Mouse (Mus musculus) heart, postnatal 14 days (tissue): ENCODE measurements at regions not wholly inside any gene's neighbourhood (a gene's known extent, or its start where the extent isn't known, plus 50 kb on each side); places are given as distances from the start of the nearest gene placed in this dataset.

Source experiments
- DNase-seq, 2 experiments: peaks; one replicate each; pipeline ENCODE4 v3.0.0; 2021 to 2022
- intact Hi-C: fragments of 180-260 bp; cut with DNase I; formaldehyde crosslinking; loops from one replicate; pipeline ENCODE4 v1.15.1; 2025

DNA sequence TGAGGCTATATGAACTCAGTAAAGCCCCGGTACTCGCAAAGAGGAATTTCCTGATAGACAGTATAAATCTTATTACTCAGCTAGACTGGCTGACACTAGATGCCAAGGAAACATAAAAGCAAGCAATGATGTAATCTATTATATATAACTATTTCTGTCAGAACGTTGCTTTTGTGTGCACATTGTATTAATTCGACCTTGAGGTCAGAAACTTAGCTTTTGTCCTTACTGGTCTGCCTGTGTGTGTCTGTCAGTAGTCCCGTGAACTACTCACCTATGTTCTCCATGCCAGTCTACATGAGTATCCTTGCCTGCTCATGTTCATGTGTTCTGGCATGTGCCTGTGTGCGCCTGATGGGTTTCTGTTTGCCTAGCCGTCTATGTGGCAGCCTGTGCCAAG, 70.5 kb downstream of the Tmx1 start:
- no peak for DNase-seq
- intact Hi-C loops: no loop called here

GRCm38 (mm10) chr12:70524703-70525102, 71.8 kb downstream of the Tmx1 start:
- DNase-seq: no peak
- intact Hi-C loops: no loop called here

DNA sequence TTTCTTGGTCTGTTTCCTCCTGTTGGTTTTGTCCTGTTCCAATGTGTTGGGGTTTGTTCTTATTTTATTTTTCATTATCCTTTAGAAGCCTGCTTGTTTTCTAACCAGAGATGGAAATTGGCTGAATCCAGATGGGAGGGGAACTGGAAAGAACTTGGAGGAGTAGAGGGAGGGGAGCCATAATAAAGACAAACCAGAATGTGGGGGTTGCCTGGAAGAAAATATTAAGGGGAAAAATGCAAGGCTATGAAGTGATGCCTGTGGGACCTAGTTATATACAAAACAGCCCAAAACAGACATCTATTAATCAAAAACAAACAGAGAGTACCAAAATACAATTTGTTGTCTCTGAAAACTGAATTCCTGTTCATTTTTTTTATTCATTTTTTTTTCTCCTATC, 78.8 kb downstream of the Tmx1 start:
- intact Hi-C loops: no loop called here
- DNase-seq: no peak

DNA sequence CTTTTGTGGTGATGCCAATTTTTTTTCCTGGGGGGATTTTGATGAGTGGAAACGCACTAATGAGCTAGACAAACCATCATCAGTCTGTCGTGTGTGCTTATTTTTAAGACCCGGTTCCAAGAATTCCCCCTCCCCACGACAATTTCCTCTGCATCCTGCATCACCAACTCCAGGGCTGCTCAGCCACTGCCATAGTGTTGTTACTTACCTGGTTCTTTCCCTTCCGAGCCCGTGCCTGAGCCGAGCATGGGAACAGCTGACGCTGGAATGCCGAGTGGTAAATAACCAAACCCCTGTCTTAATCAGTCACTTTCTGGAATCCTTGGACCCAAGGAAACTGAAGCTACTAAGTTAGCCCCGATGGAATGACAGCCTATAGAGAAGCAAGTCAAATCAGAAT, 79.3 kb downstream of the Tmx1 start:
- no peak for DNase-seq
- intact Hi-C loops: no loop called here

GRCm38 (mm10) chr12:70532843-70533242, 79.9 kb downstream of the Tmx1 start:
- intact Hi-C loops: no loop called here
- DNase-seq: peak; percentile 30 to 46

GRCm38 (mm10) chr12:70533375-70533935, 80.6 kb downstream of the Tmx1 start:
- intact Hi-C loops: no loop called here
- DNase-seq: peak; percentile 7 to 19

- intact Hi-C loops: no loop called here
- no peak for DNase-seq
Measured at GRCm38 (mm10) chr12:70539124-70539523, 86.2 kb downstream of the Tmx1 start.

DNA sequence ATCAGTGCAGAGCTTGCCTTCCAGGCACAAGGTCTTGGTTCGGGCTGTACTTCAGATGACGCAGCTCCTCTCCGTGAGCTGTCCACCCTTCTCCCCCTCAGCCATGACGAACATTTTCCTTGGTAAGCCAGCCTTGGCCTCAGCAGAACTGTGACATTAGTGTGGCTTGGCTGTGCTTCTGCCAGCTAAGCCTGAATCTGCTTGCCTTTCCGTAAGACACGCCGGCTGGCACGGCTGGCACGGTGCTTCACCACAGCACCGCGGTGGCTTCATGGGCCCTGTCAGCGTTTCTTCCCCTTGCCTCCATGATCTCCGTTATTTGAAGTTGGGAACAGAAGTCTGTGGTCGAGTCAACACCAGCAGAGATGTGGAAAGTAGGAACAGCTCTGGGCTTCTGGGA, 87.0 kb downstream of the Tmx1 start:
- DNase-seq: no peak
- intact Hi-C loops: no loop called here

- DNase-seq: no peak
- intact Hi-C loops: no loop called here
Measured at GRCm38 (mm10) chr12:70541432-70541831, 88.5 kb downstream of the Tmx1 start.

DNA sequence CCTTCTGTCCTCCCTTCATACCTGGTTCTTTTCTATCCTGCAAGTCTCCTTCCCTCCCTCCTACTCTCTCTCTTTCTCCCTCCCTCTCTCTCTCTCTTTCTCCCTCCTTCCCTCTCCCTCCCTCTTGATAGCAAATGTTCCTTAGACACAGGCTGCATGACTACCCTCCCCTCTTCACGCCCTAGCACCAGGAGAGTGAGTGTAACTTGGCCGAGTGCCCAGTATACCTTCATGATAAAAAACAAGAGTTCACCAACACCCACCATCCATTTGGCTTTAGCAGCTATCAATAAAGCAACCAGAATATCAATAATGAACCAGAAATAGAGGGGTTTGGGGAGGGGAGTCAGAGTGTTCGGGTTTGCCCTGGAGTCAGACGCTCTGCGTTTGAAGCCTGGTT, 90.4 kb downstream of the Tmx1 start:
- intact Hi-C loops: no loop called here
- no peak for DNase-seq

DNA sequence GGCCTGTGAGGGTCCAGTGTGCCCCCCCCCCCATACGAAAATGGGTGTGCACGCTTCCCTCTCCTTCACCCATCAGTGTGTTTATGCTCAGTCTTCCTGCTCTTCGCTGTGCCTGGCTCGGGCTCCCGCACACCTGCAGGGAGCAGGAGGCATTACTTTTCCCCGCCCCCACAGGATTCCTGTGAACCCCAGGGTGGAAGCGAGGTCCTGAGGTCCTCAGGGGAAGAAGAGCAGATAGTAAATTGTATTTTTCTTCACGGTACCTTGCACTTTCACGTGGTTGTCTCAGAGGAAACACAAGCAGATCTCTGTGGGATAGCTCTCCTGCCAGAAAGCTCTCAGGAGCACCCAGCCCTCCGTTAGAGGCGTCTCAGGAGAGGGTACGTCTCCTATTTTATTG, 91.4 kb downstream of the Tmx1 start:
- intact Hi-C loops: no loop called here
- DNase-seq: no peak

DNA sequence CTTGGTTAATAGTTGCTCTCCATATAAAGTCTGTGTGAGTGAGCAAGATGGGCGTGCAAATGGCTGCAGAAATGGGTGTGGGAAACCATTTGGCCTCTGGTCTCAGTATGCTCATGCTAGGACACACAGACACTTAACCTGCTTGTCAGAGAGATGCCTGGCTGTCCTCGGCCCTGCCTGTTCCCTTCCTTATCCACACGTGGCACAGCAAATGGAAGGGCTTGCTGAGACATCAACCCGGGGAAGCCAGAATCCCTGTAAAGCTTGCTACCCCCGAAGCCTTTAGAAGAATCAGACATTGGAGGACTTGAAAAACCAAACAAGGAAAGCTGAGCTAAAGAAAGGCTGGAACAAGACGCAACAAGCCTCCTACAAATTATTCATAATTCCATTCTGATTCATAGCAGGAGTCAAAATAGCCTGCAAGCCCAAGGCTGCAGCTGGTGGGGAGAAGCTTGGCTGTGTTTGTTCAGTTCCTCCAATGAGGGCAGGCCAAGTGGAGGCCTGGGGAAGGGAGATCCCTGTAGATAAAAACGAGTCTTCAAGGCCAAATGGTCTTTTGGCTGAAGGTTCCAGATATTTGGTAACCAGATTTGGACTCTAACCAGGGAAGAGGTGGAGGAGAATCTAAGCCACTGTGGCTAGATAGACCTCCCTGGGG, 92.1 kb downstream of the Tmx1 start:
- intact Hi-C loops: no loop called here
- peak; percentile 39 to 42 for DNase-seq

DNA sequence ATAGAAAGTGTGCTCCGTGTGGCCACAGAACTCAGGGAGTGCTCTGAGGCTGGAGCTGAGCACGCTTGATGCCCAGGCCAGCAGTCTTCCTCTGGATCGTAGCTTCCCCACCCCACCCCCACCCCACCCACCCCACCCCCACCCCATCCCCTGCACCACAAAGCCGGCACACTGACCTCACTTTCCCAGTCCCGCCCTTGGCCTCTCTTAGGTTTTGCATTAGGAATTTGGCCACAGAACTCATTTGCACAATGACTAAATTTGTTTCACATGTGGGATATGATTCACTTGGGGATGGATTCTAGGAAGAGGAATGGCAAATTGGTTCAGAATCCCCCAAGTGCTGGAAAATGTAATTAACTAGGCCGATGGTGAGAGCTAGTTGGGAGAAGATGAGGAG, 94.3 kb downstream of the Tmx1 start:
- no peak for DNase-seq
- intact Hi-C loops: no loop called here

- DNase-seq: no peak
- intact Hi-C loops: no loop called here
Measured at GRCm38 (mm10) chr12:70549296-70549695, 96.4 kb downstream of the Tmx1 start.

- intact Hi-C loops: no loop called here
- no peak for DNase-seq
Measured at GRCm38 (mm10) chr12:70553866-70554265, 101.0 kb downstream of the Tmx1 start.

GRCm38 (mm10) chr12:70554586-70554985, 101.7 kb downstream of the Tmx1 start:
- intact Hi-C loops: no loop called here

GRCm38 (mm10) chr12:70555723-70556122, 102.8 kb downstream of the Tmx1 start:
- DNase-seq: peak; percentile 56 to 59
- intact Hi-C loops: no loop called here

More at GRCm38 (mm10) chr12:70554586-70554985, 101.7 kb downstream of the Tmx1 start:
- no peak for DNase-seq

- no peak for DNase-seq
- intact Hi-C loops: no loop called here
Measured at GRCm38 (mm10) chr12:70556820-70557219, 103.9 kb downstream of the Tmx1 start.

- intact Hi-C loops: no loop called here
- no peak for DNase-seq
Measured at GRCm38 (mm10) chr12:70563446-70563845, 110.6 kb downstream of the Tmx1 start.

- no peak for DNase-seq
- intact Hi-C loops: no loop called here
Measured at GRCm38 (mm10) chr12:70575665-70576064, 122.8 kb downstream of the Tmx1 start.

DNA sequence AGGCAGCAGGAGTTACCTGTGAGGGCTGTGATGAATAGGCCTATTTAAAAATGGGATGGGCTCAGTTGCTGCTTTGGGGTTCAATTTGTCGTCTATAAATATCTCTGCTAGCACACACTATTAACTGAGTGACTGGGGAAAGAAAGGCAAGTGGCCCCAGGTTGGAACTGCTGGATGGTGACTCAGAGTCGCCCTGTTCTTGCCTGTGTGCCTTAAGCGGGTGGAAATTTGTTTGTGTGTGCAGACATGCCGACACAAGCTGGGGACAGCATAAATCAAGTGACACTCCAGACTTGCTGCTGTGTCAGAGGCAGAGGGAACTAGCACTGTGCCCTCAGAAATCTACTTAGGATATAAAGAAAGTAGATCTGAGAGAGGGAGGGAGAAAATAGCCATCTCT, 124.9 kb downstream of the Tmx1 start:
- intact Hi-C loops: no loop called here
- no peak for DNase-seq

GRCm38 (mm10) chr12:70579328-70579905, 126.5 kb downstream of the Tmx1 start:
- DNase-seq: no peak
- intact Hi-C loops: no loop called here
